Mouse (Mus musculus) limb, embryonic 11.5 days (tissue): ENCODE data around the gene Ptprg. TPM values are rescaled to one million over a fixed set of nuclear protein-coding genes. Genes with fewer than 3 reads are reported as not detected.
"Not testable (repeated sequence)": the region's sequence is repeated elsewhere in the genome, so short reads cannot be mapped to it uniquely, and the experiment has no call there.

Experiments
- ATAC-seq: fragments of 200-750 bp; cut with Nextera tagmentation; 2 replicates; pipeline ENCODE4 v1.8.0; 2017; ENCODE audit warnings: low read depth; ENCODE audit not compliant: insufficient number of reproducible peaks, low FRiP score, low TSS enrichment
- DNase-seq: peaks from one replicate; pipeline ENCODE4 v3.0.0-alpha.2; 2015; ENCODE audit warnings: low spot score
- H3K27ac ChIP-seq: fragments of 300-500 bp; sonication (generic); replicated peaks from 2 replicates; pipeline ENCODE4 v1.5.1; 2014; ENCODE audit warnings: low read depth, mild to moderate bottlenecking, low read length
- H3K27me3 ChIP-seq: fragments of 300-500 bp; sonication (generic); 2 replicates; pipeline ENCODE4 v1.6.1; 2014; ENCODE audit warnings: mild to moderate bottlenecking, low read length, mixed read lengths; ENCODE audit not compliant: control insufficient read depth, insufficient read depth
- H3K36me3 ChIP-seq: fragments of 300-500 bp; sonication (generic); 2 replicates; pipeline ENCODE4 v1.6.1; 2014; ENCODE audit warnings: mild to moderate bottlenecking, low read length, moderate library complexity, mixed read lengths; ENCODE audit not compliant: control insufficient read depth, insufficient read depth
- H3K4me1 ChIP-seq: fragments of 300-500 bp; sonication (generic); 2 replicates; pipeline ENCODE4 v1.6.1; 2014; ENCODE audit warnings: low read length, mixed read lengths; ENCODE audit not compliant: control insufficient read depth, insufficient read depth
- H3K4me2 ChIP-seq: fragments of 300-500 bp; sonication (generic); 2 replicates; pipeline ENCODE4 v1.6.1; 2014; ENCODE audit warnings: low read depth, mild to moderate bottlenecking, moderate library complexity; ENCODE audit not compliant: severe bottlenecking
- H3K4me3 ChIP-seq: fragments of 300-500 bp; sonication (generic); 2 replicates; pipeline ENCODE4 v1.5.1; 2014; ENCODE audit warnings: low read depth, low read length
- H3K9ac ChIP-seq: fragments of 300-500 bp; sonication (generic); 2 replicates; pipeline ENCODE4 v1.6.1; 2014; ENCODE audit warnings: mild to moderate bottlenecking, low read length
- H3K9me3 ChIP-seq: fragments of 300-500 bp; sonication (generic); 2 replicates; pipeline ENCODE4 v1.6.1; 2016; ENCODE audit warnings: low read length; ENCODE audit not compliant: control insufficient read depth
- WGBS: fragments of 180-500 bp; shearing (Covaris S2); extraction: QIAGEN DNeasy Blood & Tissue Kit; methylation state at CpG from one replicate; pipeline ENCODE4 v1.1.7; 2014; 5-methylcytosine and 5-hydroxymethylcytosine counted together
- polyA plus RNA-seq: library from polyadenylated mRNA; unstranded; fragments of >200 nt; fragmentation: Nextera tagmentation; extraction: Ambion mirVana; gene quantifications from 2 replicates; pipeline ENCODE4 v1.2.1, GENCODE M21; 2014

Gene Ptprg
- polyA plus RNA-seq, 1 experiment from 2014 or later: 33.8 TPM

- Histone ChIP-seq H3K9ac (no peak overlapping the region), H3K27ac (no peak overlapping the region), H3K4me1 (no peaks in the 10 kb centered on the region), H3K4me2 (no peak overlapping the region), H3K9me3 (no peaks in the 10 kb centered on the region), H3K36me3 (no peaks in the 10 kb centered on the region), H3K27me3 (no peaks in the 10 kb centered on the region), H3K4me3 (no peak overlapping the region)
- DNase-seq (no peak), ATAC-seq (no peak)
- WGBS: 94% methylated on average over 3 of the region's 3 CpGs
Measured at GRCm38 (mm10) chr14:11793847-11794246, 240.5 kb downstream of the Ptprg start.

- H3K4me3 ChIP-seq: no peak overlapping the region
- H3K9ac ChIP-seq: no peak overlapping the region
- DNase-seq (no peak), ATAC-seq (no peak)
- no peaks in the 10 kb centered on the region for H3K9me3 ChIP-seq
- no peak overlapping the region for H3K27ac ChIP-seq
- no peaks in the 10 kb centered on the region for H3K36me3 ChIP-seq
- H3K27me3 ChIP-seq: no peaks in the 10 kb centered on the region
- H3K4me1 ChIP-seq: peaks cover 9% of the 10 kb centered on the region; the same call in 1 of the 2 replicates
- 71% methylated on average over 4 of the region's 4 CpGs for WGBS
- no peak overlapping the region for H3K4me2 ChIP-seq
Measured at GRCm38 (mm10) chr14:11802355-11803035, 249.2 kb downstream of the Ptprg start.

- Histone ChIP-seq H3K9me3 (no peaks in the 10 kb centered on the region), H3K27me3 (no peaks in the 10 kb centered on the region), H3K4me2 (no peak overlapping the region), H3K9ac (no peak overlapping the region), H3K4me3 (no peak overlapping the region), H3K27ac (no peak overlapping the region), H3K4me1 (peaks cover 13% of the 10 kb centered on the region), H3K36me3 (no peaks in the 10 kb centered on the region)
- ATAC-seq (no peak), DNase-seq (no peak)
- WGBS: 51% methylated on average over 5 of the region's 5 CpGs
Measured at GRCm38 (mm10) chr14:11806674-11807073, 253.3 kb downstream of the Ptprg start.

GRCm38 (mm10) chr14:11807465-11807864 is 254.1 kb downstream of the Ptprg start:
- ATAC-seq (no peak), DNase-seq (no peak)
- no peak overlapping the region for H3K27ac ChIP-seq
- WGBS: 65% methylated on average over 4 of the region's 4 CpGs
- no peaks in the 10 kb centered on the region for H3K36me3 ChIP-seq
- peaks cover 14% of the 10 kb centered on the region for H3K4me1 ChIP-seq
- no peak overlapping the region for H3K4me3 ChIP-seq
- H3K9ac ChIP-seq: no peak overlapping the region
- no peak overlapping the region for H3K4me2 ChIP-seq
- no peaks in the 10 kb centered on the region for H3K9me3 ChIP-seq
- H3K27me3 ChIP-seq: no peaks in the 10 kb centered on the region

- Histone ChIP-seq H3K27me3 (no peaks in the 10 kb centered on the region), H3K36me3 (no peaks in the 10 kb centered on the region), H3K9ac (no peak overlapping the region), H3K27ac (no peak overlapping the region), H3K4me3 (no peak overlapping the region), H3K9me3 (no peaks in the 10 kb centered on the region), H3K4me1 (peaks cover 14% of the 10 kb centered on the region), H3K4me2 (no peak overlapping the region)
- no peak for DNase-seq
- ATAC-seq: no peak
- WGBS: 84% methylated on average over 7 of the region's 7 CpGs
Measured at GRCm38 (mm10) chr14:11811142-11811761, 257.9 kb downstream of the Ptprg start.

GRCm38 (mm10) chr14:11812291-11812690 is 259.0 kb downstream of the Ptprg start:
- Histone ChIP-seq H3K9me3 (no peaks in the 10 kb centered on the region), H3K4me3 (no peak overlapping the region), H3K27me3 (no peaks in the 10 kb centered on the region), H3K9ac (no peak overlapping the region), H3K4me2 (no peak overlapping the region), H3K4me1 (peaks cover 6% of the 10 kb centered on the region), H3K27ac (no peak overlapping the region), H3K36me3 (no peaks in the 10 kb centered on the region)
- 84% methylated on average over 7 of the region's 7 CpGs for WGBS
- DNase-seq (no peak), ATAC-seq (no peak)

GRCm38 (mm10) chr14:11814811-11815210 is 261.5 kb downstream of the Ptprg start:
- not testable (repeated sequence) for H3K4me1 ChIP-seq, H3K36me3 ChIP-seq, DNase-seq, H3K4me3 ChIP-seq, H3K9me3 ChIP-seq, ATAC-seq, H3K27ac ChIP-seq, H3K27me3 ChIP-seq, H3K4me2 ChIP-seq, H3K9ac ChIP-seq
- WGBS: 45% methylated on average over 4 of the region's 4 CpGs

GRCm38 (mm10) chr14:11817236-11817635 is 263.9 kb downstream of the Ptprg start:
- ATAC-seq: no peak
- 88% methylated on average over 5 of the region's 6 CpGs for WGBS

More at GRCm38 (mm10) chr14:11817236-11817635, 263.9 kb downstream of the Ptprg start:
- no peak overlapping the region for H3K27ac ChIP-seq
- no peak for DNase-seq
- no peak overlapping the region for H3K4me2 ChIP-seq
- H3K4me1 ChIP-seq: no peaks in the 10 kb centered on the region; the same call in 1 of the 2 replicates
- no peak overlapping the region for H3K4me3 ChIP-seq
- H3K36me3 ChIP-seq: no peaks in the 10 kb centered on the region
- no peak overlapping the region for H3K9ac ChIP-seq
- no peaks in the 10 kb centered on the region for H3K27me3 ChIP-seq
- no peaks in the 10 kb centered on the region for H3K9me3 ChIP-seq
